Mouse (Mus musculus) layer of hippocampus, adult 9-10 months (tissue): ENCODE measurements around the gene Ggt1.
A peak's percentile ranks its signal among the peaks of the same experiment; 100 is the strongest.

Experiments
- DNase-seq: peaks from one replicate; pipeline ENCODE4 v3.0.0; 2022; ENCODE audit warnings: low spot score

Ggt1 gene

GRCm38 (mm10) chr10:75573181-75573580, 11.8 kb downstream of the Ggt1 start:
- no peak for DNase-seq

- no peak for DNase-seq
These were observed 12.6 kb downstream of the Ggt1 start for GRCm38 (mm10) chr10:75573965-75574364.

DNA sequence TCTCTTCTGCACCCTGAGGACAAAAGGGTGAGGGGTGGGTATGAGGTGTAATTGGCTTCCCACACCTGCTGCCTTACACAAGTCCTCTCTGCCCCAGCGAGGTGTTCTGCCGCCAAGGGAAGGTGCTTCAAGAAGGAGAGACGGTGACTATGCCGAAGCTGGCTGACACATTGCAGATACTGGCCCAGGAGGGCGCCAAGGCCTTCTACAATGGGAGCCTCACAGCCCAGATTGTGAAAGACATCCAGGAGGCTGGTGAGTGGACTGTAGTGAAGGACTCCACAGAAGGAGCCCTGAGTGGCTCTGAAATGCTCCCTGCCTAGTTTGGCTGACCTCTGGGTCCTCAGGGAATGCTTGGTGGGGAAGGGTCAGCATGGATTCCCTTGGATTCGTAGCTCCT, 17.7 kb downstream of the Ggt1 start:
- DNase-seq, result no peak

DNA sequence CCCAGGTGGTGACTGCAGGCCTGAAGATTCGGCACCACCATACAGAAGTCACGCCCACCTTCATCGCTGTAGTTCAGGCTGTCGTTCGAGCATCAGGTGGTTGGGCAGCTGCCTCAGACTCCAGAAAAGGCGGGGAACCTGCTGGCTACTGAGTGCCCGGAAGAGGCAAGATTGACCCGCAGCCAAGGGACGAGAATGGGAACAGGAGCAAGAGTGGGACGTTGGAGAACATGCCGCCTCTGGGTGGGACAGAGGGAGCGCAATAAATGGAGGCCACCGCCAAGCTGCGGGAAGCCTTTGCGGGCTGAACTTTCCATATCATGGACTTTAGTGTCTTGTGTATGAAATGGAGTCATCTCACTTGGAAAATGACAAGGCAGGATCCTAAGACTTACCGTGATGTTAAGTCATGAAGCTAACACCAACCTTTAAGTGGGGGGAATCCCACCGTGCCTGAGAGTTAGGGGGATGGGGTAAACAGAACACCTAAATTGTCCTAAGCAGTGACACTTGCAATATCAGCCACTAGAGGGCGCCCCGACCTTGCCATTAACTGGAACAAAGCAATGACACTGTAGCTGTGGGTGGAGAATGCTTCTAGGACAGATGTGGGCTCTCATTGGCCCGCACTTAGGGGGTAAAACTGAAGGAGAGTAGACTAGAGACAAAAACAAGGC, 24.6 kb downstream of the Ggt1 start:
- peak; percentile 87 for DNase-seq

- no peak for DNase-seq
These were observed 25.1 kb downstream of the Ggt1 start for GRCm38 (mm10) chr10:75586553-75586879.

DNA sequence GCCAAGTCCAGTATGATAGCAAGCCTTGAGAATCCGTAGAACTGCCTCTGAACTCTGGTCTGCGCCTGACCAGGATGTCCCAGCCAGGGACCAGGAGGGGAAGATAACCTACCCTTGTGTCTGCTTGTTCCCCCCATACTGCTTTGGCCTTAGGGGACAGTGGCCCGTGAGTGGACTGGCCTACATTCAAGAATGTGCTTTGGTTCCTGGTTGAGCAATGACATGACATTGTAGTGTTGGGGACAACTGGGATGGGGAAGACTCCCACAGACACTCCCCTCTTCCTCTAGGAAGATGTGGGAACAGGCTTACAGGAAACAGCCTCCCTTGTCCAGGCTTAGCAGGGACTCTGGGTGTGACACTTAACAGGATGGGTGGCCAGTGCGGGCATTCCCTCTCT, 26.4 kb downstream of the Ggt1 start:
- DNase-seq, result no peak

DNA sequence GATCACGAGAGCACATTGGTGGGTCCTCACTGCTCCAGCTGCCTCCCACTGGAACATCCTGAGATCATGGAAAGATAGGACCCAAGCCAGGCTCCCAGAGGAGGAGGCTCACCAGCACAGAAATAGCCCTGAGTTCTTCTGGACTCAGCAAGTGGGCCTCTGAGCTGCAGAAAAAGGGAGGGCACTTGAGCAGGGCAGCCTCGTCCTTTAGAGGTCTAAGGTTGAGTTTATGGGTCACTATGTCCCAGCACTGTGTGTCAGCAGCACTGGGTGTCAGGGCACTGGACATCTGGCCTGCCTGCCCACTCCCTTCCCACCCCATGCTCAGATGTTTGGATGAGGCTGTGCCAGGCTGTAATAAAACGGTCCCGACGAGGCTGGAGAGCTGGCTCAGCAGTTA, 26.9 kb downstream of the Ggt1 start:
- DNase-seq, result no peak

DNA sequence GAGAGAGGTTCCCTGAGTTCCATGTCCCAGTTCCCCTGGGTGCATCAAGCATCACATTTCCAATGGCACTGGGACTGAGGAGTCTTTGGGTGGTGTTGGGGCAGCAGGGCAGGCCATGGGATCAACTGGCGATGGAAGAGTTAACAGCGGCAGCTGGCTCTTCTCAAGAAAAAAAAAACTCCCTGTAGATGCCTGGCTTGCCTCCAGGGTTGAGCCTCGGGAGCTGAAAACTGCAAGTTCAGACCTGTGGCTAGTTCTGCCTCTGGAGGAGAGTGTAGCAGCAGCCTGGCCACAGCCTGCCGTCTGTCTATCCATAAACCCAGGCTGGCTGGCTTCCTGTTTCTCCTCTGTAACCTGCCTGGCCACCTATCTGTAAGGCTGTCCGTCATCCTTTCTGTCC, 27.7 kb downstream of the Ggt1 start, which contains the start of gene Ggt5:
Ggt5 (plus strand) TSS at position 212 of the 400 bp plus-strand sequence.
- DNase-seq, result no peak

DNA sequence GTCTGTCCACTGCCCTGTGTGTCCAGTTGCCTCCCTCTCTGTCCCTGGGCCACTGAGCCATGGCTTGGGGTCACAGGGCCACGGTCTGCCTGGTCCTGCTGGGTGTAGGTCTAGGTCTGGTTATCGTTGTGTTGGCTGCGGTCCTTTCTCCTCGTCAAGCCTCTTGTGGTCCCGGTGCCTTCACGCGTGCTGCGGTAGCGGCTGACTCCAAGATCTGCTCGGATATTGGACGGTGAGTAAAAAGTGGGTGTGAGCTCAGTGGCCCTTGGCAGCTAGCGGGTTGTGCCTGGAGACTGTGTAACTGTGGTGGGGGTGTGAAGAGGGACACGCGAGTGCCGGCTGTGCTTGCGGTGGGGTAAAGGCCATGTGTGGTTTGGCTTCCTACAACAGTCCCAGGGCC, 28.2 kb downstream of the Ggt1 start:
- DNase-seq, result no peak

DNA sequence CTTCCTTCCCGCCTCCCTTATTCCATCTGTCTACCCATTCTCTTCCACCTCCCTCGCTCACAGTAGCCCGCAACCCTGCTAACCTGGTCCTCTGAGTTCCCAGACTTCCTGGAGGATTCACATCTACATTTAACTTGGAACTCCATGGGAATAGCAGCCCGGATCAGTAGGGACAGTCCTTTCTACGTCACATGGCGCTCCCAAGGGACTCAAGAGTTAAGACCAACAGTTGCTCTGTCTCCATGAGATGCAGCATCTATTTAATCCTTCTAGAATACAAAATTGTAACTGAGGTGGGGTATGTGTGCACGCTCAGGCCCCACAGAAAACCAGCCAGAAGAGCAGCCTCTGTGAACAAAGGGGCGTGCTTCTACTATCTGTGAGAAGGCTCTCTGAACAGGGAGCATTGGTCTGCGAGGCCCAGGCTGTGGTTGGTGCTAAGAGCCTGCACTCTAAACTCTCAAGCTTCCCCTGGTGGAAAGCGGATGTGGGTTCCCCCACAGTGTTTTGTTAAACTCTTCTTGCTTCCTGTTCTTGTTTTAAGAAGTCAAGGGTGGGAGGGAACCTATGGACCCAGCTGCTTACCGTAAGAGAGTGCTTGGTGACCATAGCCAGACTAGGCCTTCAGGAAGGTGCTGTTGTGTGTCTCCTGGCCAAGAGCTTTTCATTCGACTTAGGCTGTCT, 29.9 kb downstream of the Ggt1 start:
- DNase-seq, result no peak

GRCm38 (mm10) chr10:75592585-75592984, 31.2 kb downstream of the Ggt1 start:
- no peak for DNase-seq

GRCm38 (mm10) chr10:75595981-75596380, 34.6 kb downstream of the Ggt1 start:
- DNase-seq, result no peak

- no peak for DNase-seq
These were observed 38.9 kb downstream of the Ggt1 start for GRCm38 (mm10) chr10:75600189-75600730.

DNA sequence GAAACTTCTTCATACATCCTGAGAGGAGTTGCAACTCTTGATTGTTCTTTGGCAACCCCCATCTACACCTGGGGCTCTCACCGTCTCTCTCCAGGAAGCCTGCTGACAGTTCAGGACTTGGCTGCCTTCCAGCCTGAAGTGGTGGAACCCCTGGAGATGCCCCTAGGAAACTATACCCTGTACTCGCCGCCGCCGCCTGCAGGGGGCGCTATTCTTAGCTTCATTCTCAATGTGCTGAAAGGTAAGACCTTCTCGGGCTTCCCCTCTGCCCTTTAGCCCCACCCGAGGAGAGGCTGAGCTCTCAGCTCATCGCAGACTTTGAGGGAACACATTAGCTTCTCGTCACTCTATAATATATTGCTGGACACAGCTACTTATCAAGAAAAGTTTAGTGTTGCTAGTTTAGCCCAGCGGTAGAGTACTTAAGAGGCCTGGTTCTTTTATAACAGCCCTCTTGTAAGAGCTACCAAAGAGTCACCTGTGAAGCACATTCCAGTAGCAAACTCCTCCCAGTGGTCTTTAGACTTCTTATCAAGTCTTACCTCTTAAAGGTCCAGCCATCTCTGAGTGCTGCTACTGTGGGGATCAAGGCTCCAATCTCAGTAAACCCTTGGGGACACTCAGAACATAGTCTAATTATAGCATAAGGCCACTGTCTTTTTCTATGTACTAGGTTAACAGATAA, 43.9 kb downstream of the Ggt1 start:
- DNase-seq, result no peak

DNA sequence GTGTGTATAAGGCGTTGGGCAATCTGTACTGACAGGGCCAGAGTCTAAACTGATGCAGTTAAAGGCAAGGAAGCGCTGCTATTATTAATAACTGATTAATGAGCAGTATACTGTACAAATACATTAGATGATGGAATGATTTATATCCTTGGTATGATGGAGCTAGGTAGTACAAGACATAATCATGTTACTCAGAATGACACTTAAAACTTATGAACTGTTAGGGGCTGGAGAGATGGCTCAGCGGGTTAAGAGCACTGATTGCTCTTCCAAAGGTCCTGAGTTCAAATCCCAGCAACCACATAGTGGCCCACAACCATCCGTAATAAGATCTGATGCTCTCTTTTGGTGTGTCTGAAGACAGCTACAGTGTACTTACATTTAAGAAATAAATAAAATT, 45.8 kb downstream of the Ggt1 start:
- DNase-seq, result no peak

DNA sequence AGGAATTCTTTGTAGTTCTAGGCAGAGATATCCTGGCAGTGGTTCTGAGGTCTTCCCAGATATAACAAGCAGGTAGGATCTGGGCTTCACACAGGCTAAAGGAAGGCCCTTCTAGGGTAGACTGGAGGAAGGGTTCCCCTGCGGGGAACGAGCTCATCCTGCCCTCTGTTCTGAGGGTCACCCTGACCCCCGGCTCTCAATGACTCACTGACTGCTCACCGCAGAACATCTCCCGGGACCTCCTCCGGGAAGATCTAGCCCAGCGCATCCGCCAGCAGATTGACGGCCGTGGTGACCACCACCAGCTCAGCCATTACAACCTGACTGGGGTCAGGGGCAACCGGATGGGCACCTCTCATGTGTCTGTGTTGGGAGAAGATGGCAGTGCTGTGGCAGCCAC, 47.6 kb downstream of the Ggt1 start:
- no peak for DNase-seq

DNA sequence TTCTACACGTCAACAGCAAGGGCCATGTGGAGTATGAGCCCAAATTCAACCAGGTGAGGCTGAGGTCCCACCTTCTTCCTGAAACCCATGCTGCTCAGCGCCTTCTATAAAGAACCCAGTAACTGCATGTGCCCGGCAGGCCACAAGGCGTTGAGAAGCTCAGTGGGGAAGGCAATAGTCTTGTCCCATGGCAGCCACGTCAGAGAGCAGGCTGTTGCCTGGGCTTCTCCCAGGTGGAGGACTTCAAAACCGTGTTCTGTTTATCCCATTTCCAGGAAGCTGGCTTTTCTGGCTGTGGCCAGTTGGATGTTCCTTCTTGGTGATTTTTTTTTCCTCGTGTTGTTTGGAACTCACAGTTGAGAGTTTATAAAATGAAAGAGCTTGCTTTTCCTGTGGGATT, 49.1 kb downstream of the Ggt1 start:
- no peak for DNase-seq

DNA sequence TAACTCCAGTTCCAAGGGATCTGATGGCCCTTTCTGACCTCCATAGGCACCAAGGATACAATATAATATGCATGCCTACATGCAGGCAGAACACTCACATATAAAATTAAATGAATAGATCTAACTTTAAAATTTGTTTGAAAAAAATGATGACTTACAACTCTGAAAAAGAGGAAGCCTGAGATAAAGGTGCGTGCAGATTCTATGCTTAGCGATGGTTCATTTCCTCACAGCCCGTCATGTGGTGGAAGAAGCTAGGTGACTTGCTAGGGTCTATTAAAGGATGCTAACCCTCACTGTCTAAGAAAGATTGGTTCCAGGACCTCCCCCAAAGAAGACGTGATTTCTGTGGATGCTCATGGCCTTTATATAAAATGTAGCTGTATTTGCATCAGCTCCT, 54.6 kb downstream of the Ggt1 start:
- DNase-seq, result no peak

GRCm38 (mm10) chr10:75620818-75621217, 59.4 kb downstream of the Ggt1 start:
- DNase-seq, result no peak

DNA sequence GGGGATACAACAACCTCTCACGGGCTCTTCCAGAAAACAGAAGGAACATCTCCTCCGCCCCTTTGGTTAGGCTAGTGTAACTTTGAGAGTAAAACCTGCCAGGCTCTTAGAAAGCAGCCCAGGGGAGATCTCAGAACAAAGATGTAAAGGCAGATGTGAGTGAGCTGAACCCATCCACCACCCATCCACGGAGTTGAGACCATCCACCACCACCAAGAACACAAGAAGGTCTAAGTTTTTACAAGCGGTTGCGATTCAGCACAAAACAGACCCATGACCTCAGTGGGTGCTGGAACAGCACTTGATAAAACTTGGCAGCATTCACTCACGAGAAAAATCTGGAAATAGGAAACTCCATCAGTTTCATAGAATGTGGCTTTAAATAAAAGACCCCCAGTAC, 64.5 kb downstream of the Ggt1 start:
- DNase-seq, result no peak

- no peak for DNase-seq
These were observed 65.6 kb downstream of the Ggt1 start for GRCm38 (mm10) chr10:75626991-75627390.

GRCm38 (mm10) chr10:75627490-75627889, 66.1 kb downstream of the Ggt1 start:
- DNase-seq, result no peak

DNA sequence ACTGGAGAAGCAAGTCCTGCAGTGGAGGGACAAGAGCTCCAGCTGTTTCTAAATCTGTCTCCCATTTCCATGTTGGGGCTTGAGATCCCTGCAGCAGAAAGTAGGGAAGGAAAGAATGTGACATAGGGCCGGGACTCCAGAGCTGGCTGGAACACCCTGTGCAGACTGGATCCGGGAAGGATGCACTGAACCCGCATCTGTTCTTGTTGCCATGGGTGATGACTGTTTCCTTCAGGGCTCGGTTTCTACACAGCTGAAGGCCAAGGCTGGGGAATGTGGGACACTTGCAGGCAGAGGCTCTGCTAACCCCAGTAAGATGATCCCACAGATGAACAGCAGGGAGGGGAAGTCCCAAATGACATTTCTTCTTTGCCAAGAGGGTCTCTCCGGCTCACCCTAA, 71.2 kb downstream of the Ggt1 start:
- DNase-seq, result no peak
